Mouse (Mus musculus) frontal cortex, adult 2 months (tissue): ENCODE measurements around the gene Hook2. TPM values are rescaled to one million over a fixed set of nuclear protein-coding genes. Genes with fewer than 3 reads are reported as not detected.

ENCODE experiments used
- DNase-seq, 2 experiments: peaks; one replicate each; pipeline ENCODE4 v3.0.0; 2022; ENCODE audit warnings: low spot score in 1 of 2; ENCODE audit errors: extremely low spot score in 1 of 2
- polyA plus RNA-seq: library from polyadenylated mRNA; depleted of rRNA; stranded (reverse); fragments of >200 nt; gene quantifications from 2 replicates; pipeline ENCODE4 v1.2.3, GENCODE M21; 2012; rRNA removed

The Hook2 gene
- polyA plus RNA-seq, 1 experiment, result 26.0 TPM

- DNase-seq, result peak; percentile 89 to 97
These were observed 36.5 kb downstream of the Hook2 start, which contains the start of gene Trir for GRCm38 (mm10) chr8:85026670-85027515. Gene Trir (plus strand): TSS chr8:85026823.

GRCm38 (mm10) chr8:85027516-85027855, 37.1 kb downstream of the Hook2 start:
- no peak for DNase-seq

DNA sequence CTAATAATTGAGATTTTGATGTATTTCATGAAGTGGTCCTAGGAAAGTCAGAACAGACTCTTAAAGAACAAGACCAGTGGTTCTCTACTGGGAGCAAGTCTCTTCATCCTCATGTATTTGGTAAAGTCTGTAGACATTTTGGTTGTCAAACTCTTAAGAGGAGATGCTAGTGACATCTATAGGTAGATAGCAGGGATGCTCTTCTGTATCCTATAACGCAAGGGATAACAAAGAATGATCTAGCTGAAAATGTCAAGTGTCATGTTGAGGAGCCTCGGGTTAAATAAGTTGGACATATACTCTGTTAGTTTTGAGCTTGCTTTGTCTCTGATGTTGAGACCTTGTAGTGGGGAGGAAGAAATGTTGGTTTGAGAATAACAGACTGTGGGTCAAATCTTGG, 37.5 kb downstream of the Hook2 start:
- DNase-seq, result no peak

DNA sequence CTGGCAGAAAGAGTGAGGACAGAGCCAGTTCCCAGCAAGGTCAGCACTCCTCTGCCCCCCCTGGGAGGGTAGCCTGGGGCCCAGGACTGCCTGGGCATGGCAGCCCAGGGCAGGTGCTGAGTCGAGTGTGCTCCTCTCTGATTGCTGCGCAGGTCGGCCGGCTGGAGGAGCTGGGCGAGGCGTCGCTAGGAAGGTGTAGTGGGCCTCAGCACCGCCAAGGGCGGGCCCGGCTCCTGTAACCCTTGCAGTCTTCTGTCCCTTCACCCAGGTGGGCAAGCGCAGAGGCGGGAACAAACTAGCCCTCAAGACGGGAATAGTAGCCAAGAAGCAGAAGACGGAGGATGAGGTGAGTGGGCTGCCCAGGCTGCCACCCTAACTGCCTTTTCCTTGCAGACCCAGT, 38.9 kb downstream of the Hook2 start:
- no peak for DNase-seq

DNA sequence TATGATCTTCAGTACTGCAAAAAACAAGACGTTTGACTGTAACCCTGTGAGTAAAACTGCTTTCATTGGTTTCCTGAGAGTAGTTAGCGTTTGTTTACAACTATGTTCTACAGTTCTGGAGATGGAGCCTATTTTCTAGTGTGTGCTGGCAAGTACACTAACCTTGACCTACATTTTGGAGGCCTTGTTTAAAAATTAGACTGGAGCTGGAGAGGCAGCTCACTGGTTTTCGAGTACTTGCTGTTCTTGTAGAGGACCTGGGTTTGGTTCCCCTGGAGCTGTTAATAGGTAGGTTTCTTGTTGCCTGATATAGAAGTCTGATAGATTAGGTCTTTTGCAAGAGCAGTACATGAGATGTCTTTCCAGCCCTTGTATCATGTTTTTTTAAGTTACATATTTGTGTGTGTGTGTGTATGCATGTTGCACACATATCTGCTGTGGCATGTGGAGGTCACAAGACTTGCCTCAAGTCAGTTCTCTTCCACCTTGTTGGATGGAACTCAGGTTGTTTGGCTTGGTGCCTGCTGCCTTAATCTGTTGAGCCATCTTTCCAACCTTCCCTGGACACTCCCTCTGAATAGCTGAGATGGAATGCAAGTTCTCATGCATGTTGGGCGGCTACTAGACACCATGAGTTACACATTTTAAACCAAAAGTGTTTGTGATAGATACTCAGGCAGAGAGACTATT, 42.4 kb downstream of the Hook2 start:
- DNase-seq, result no peak

DNA sequence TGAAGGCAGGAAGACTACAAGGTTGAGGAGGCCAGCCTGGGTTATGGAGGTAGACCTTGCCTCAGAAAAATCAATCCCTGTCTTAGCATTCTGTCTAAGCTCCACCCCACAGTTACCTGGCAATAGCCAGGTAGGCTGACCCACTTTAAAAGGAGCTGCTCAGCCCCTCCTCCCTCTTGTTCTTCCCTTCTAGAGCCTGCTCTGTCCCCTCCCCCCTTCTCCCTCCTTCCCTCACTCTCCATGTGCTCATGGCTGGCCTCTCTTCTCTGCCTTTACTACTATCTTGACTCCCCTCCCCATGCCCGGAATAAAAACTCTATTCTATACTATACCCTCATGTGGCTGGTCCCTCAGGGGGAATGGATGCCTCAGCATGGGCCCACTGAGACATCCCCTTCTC, 43.5 kb downstream of the Hook2 start:
- DNase-seq, result no peak

DNA sequence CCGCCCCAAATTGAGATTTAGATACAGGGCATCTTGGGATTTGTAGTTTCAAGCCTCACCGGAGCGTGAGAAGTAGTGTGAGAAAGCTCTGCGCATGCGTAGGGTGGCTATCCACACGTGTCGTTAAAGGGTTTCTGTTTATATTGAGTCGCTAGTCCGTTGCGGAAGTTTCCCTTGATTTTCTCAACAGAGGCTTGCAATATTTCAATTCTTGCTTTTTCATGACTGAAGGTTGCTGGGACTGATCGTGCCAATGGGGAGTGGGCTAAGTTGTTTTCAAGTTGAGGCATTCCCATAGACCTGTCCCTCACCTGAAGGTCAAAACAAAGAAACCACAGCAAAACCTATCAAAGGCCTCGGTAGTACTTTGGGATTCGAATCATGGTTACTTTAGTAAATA, 44.4 kb downstream of the Hook2 start:
- peak in 1 of 2 experiments; percentile 81 for DNase-seq

GRCm38 (mm10) chr8:85035165-85035727, 44.8 kb downstream of the Hook2 start:
- no peak for DNase-seq

DNA sequence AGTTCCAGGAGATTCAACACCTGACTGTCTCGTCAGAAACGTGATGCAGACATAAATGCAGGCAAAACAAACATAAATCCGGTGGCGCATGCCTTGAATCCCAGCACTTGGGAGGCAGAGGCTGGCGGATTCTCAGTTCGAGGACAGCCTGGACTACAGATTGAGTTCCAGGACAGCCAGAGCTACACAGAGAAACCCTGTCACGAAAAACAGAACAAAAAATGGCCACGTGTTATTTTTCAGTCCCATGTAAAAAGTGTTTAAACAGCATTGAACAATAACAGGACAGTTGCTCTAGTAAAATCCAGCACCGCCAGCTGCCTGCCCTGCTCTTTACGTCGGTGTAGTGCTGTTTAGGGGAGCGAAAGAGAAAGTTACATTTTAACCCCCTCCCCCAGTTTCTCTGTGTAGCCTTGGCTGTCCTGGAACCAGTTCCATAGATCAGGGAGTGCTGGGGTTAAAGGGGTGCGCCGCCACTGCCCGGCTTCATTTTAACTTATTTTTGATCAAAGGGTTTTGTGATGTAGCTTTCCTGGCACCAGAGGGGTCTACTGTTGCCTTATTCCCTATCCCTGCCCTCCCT, 45.4 kb downstream of the Hook2 start:
- DNase-seq, result no peak

GRCm38 (mm10) chr8:85036381-85036717, 45.9 kb downstream of the Hook2 start:
- no peak for DNase-seq

DNA sequence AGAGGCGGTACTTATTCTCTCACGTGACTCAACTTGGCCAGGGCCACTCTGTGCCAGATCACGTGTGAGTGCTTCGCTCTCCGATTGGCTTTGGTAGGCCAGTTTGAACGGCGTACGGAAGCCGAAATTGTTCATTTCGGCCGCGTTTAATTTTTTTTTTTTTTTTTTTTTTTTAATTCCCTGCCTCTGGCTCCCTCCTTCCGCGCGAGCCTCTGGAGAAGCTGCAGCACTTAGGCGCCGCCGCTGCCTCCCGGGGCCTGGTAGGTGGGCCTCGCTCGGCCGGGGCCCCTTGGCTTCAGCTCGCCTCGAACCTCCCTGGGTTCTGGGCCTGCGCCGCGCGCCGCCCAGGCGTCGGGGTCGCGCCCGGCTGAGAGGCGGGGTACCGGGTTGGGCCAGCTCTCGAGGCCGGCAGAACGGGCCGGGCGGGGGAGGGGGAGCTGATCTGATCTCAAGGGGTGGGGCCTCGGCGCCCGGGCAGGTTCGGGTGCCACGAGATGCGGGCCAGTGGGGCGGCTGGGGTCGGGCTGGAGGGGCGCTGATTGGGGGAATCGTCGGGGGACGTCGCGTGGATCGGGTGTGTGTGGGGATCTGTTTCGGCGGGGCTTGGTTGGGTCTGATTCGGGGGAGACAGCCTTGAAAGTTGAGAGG, 46.4 kb downstream of the Hook2 start, which contains the start of gene Tnpo2:
Gene Tnpo2, plus strand, starts transcription at position 198 of the 648 bp plus-strand sequence.
- peak; percentile 92 to 95 for DNase-seq

GRCm38 (mm10) chr8:85037366-85037680, 46.9 kb downstream of the Hook2 start:
- DNase-seq, result no peak

- peak in 1 of 2 experiments; percentile 62 for DNase-seq
These were observed 47.5 kb downstream of the Hook2 start for GRCm38 (mm10) chr8:85037681-85038531.

GRCm38 (mm10) chr8:85043619-85044018, 53.2 kb downstream of the Hook2 start:
- no peak for DNase-seq

Other genes starting within 250 kb of the Hook2 start
- gene Nfix, start 190.3 kb upstream of the Hook2 start, polyA plus RNA-seq, result 51.3 and 61.3 TPM in 2 replicates
- gene Dand5, start 167.8 kb upstream of the Hook2 start, polyA plus RNA-seq, result 14.6 and 15.5 TPM in 2 replicates
- gene Gadd45gip1, start 159.1 kb upstream of the Hook2 start, polyA plus RNA-seq, result 28.0 and 30.9 TPM in 2 replicates
- gene Rad23a, start 149.9 kb upstream of the Hook2 start, polyA plus RNA-seq, result 75.2 and 80.5 TPM in 2 replicates
- gene Calr, start 143.7 kb upstream of the Hook2 start, polyA plus RNA-seq, result 561 and 590 TPM in 2 replicates
- 59.6 and 59.7 TPM in 2 replicates for gene Farsa, start 133.6 kb upstream of the Hook2 start, polyA plus RNA-seq
- 4.2 and 5.2 TPM in 2 replicates for gene Syce2, start 118.5 kb upstream of the Hook2 start, polyA plus RNA-seq
- gene Gcdh, start 96.7 kb upstream of the Hook2 start, polyA plus RNA-seq, result 55.1 and 71.5 TPM in 2 replicates
- gene Klf1, start 88.7 kb upstream of the Hook2 start, polyA plus RNA-seq, result 0.17 and 0.38 TPM in 2 replicates
- 5.7 and 6.5 TPM in 2 replicates for gene Dnase2a, start 82.0 kb upstream of the Hook2 start, polyA plus RNA-seq
- gene Mast1, start 53.2 kb upstream of the Hook2 start, polyA plus RNA-seq, result 69.0 and 76.3 TPM in 2 replicates
- 7.6 and 7.9 TPM in 2 replicates for gene Rtbdn, start 43.6 kb upstream of the Hook2 start, polyA plus RNA-seq
- not detected in 2 replicates for gene Gm49661, start 21.2 kb upstream of the Hook2 start, polyA plus RNA-seq
- gene Prdx2, start 21.0 kb upstream of the Hook2 start, polyA plus RNA-seq, result 318 and 332 TPM in 2 replicates
- 37.5 and 39.7 TPM in 2 replicates for gene Rnaseh2a, start 20.8 kb upstream of the Hook2 start, polyA plus RNA-seq
- gene Junb, start 11.9 kb upstream of the Hook2 start, polyA plus RNA-seq, result 52.0 and 106 TPM in 2 replicates
- gene Best2, start 23.9 kb downstream of the Hook2 start, polyA plus RNA-seq, result 0.10 TPM in 1 of 2 replicates, not detected in the other
- 238 and 271 TPM in 2 replicates for gene Asna1, start 34.7 kb downstream of the Hook2 start, polyA plus RNA-seq
- 150 and 167 TPM in 2 replicates for gene Trir, start 36.2 kb downstream of the Hook2 start, polyA plus RNA-seq
- gene Tnpo2, start 46.3 kb downstream of the Hook2 start, polyA plus RNA-seq, result 96.1 and 109 TPM in 2 replicates
- gene Fbxw9, start 69.5 kb downstream of the Hook2 start, polyA plus RNA-seq, result 42.4 and 46.3 TPM in 2 replicates
- 0.74 TPM in 1 of 2 replicates, not detected in the other for gene Gm5741, start 77.4 kb downstream of the Hook2 start, polyA plus RNA-seq
- 66.6 and 68.7 TPM in 2 replicates for gene Dhps, start 81.2 kb downstream of the Hook2 start, polyA plus RNA-seq
- gene Wdr83os, start 90.1 kb downstream of the Hook2 start, polyA plus RNA-seq, result 110 and 122 TPM in 2 replicates
- gene Wdr83, start 90.7 kb downstream of the Hook2 start, polyA plus RNA-seq, result 57.8 and 58.2 TPM in 2 replicates
- 40.2 and 46.9 TPM in 2 replicates for gene Man2b1, start 92.7 kb downstream of the Hook2 start, polyA plus RNA-seq
- gene Zfp791, start 132.5 kb downstream of the Hook2 start, polyA plus RNA-seq, result 3.2 and 4.0 TPM in 2 replicates
- gene Cks1brt, start 161.3 kb downstream of the Hook2 start, polyA plus RNA-seq, result not detected in 2 replicates
- not detected in 2 replicates for gene Olfr371, start 235.4 kb downstream of the Hook2 start, polyA plus RNA-seq